Mouse (Mus musculus) E14TG2a.4 (cell line): ENCODE results near the gene Itch.

Experiments
- CTCF ChIP-seq: conservative IDR thresholded peaks from 2 replicates; pipeline ENCODE4 v1.5.1; 2014; ENCODE audit warnings: low read length
- NANOG ChIP-seq: IDR thresholded peaks from 2 replicates; pipeline ENCODE4 v1.6.1; 2014; ENCODE audit warnings: borderline replicate concordance, low read length, mixed read lengths

DNA sequence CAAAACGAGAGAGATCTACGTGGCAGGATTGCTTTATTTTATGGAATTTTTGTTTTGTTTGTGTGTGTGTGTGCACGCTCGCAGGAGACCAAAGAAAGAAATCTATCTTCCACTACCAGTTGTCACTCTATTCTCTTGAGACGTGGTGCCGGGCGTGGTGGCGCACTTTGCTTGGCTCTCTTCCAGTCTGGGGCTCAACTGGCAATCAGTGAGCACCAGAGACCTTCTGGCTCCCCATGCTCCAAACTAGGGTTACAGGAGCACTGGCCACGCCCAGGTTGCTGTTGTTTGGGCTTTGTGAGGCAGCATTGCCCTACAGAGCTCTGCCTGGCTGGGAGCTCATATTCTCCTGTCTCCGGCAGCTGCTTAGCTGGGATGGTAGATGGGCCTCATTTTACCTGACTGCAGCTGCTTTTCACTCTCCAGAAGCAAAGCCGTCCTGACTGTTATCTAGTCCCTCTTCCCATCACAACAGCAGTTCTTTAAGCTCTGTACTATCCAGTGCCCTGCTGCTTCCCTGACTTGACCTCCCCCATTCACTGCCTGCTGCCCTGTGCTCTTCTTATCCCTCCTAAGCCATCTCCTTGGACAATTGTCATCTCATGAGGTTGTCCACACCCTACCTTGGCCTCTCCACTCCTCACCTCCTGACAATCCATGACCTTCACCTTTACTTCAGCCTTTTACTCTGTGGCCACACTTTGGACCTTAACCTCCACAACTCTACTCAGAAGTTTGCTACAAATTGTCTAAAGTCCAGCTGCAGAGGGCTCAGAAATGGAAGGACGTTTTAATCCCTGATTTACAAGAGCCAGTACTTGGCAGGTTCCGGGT lies 42.2 kb upstream of the Itch start:
- TF ChIP-seq CTCF, result no peak
- no peak for TF ChIP-seq NANOG
